Mouse (Mus musculus) liver, embryonic 14.5 days (tissue): ENCODE measurements at regions not wholly inside any gene's neighbourhood (a gene's known extent, or its start where the extent isn't known, plus 50 kb on each side); places are given as distances from the start of the nearest gene placed in this dataset.

Source experiments
- CTCF ChIP-seq: IDR thresholded peaks from 2 replicates; pipeline ENCODE4 v1.5.1; 2016; ENCODE audit warnings: antibody characterized with exemption, low read depth, control low read depth
- EP300 ChIP-seq: IDR thresholded peaks from 2 replicates; pipeline ENCODE4 v1.6.1; 2016; ENCODE audit warnings: antibody characterized with exemption, low read depth

DNA sequence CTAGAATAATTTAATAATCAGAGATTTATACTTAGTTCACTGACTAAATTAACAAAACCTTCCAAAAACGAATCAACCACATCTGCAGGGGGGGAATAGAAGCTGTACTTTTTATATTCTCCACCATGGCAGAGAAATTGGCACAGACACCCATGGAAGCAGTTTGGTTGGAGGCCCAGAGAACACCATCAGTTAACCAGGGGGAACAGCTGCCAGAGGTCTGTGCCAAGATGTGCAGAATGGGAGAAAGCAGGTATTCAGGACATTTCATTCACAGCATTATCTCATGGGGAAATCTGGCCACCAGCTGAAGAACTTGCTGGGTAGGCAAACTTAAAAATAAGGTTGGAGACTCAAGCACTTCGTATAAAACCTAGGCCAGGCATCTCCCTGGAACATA is 410.3 kb downstream of the Tns3 start:
- TF ChIP-seq CTCF (no peak), EP300 (no peak)
